Comparison of ENCODE assay signal across 9 mouse cellular contexts in the genomic region with DNA sequence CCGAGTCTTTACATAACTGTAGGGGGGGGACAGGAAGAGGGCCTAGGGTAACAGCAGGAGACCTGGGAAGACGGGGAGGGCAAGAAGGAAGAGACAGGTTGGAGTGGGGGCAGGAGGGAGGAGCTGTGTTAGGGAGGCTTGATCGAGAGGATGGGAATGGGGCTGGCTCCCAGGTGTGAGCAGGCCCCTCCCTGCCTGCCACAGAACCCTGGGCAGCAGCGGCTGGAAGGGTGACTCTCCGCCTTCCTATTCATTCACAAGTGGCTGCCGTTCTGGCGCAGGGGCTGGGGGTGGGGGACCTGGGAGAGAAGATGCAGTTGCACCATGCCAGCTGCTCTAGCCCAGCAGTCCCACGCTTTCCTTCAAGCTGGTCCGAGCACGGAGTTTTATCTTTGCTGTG. TPM values are rescaled to one million over a fixed set of nuclear protein-coding genes. Genes with fewer than 3 reads are reported as not detected.
DNase-seq lines count a peak whose midpoint lies in the region; ATAC-seq lines count a peak whose summit lies in the region.
"Had no signal": no experiment of that assay in that cellular context is flagged by ENCODE, and none has a peak within 500 bp of the region (broad histone marks: within the 10 kb centered on the region; RNA-seq: fewer than 3 reads in every experiment).

No protein-coding gene starts in this region.

- H3K36me3 ChIP-seq in heart, embryonic 14.5 days (ENCODE audit: control insufficient read depth, insufficient read depth, low read length), result no peaks in the 10 kb centered on the region
- no peaks in the 10 kb centered on the region for H3K36me3 ChIP-seq in hindbrain, embryonic 12.5 days
- no peaks in the 10 kb centered on the region for H3K36me3 ChIP-seq in liver, embryonic 13.5 days

- H3K9me3 ChIP-seq in heart, embryonic 14.5 days (ENCODE audit: control insufficient read depth, low read length), result no peaks in the 10 kb centered on the region
- no peaks in the 10 kb centered on the region for H3K9me3 ChIP-seq in hindbrain, embryonic 12.5 days (replicated peaks)
- no peaks in the 10 kb centered on the region for H3K9me3 ChIP-seq in liver, embryonic 13.5 days (replicated peaks)

- peak; percentile 20; the same call in 1 of the 2 replicates for ATAC-seq in heart, embryonic 14.5 days (ENCODE audit: insufficient number of reproducible peaks, insufficient read depth, low FRiP score, low read depth)
- ATAC-seq in hindbrain, embryonic 12.5 days (ENCODE audit: low FRiP score), result peak; percentile 60; the same call in 1 of the 2 replicates
- no peak for ATAC-seq in liver, embryonic 13.5 days (ENCODE audit: low read depth)

- H3K4me2 ChIP-seq in heart, embryonic 14.5 days (ENCODE audit: low read length), result peak overlapping the region; percentile 58
- peak overlapping the region; percentile 40 for H3K4me2 ChIP-seq in hindbrain, embryonic 12.5 days (replicated peaks)
- H3K4me2 ChIP-seq in liver, embryonic 13.5 days, result peak overlapping the region; percentile 19

- peak overlapping the region; percentile 27 to 37 for H3K4me3 ChIP-seq in heart, embryonic 14.5 days (ENCODE audit: control insufficient read depth in 1 of 2, insufficient read depth in 1 of 2, low read depth in 1 of 2, low read length in 2 of 2)
- H3K4me3 ChIP-seq in brown adipose tissue, adult 24 weeks (ENCODE audit: insufficient read depth, low read depth, low read length), result peak overlapping the region; percentile 68
- H3K4me3 ChIP-seq in hindbrain, embryonic 12.5 days, result peak overlapping the region; percentile 6
- no peak overlapping the region for H3K4me3 ChIP-seq in liver, embryonic 13.5 days (replicated peaks)

- H3K4me1 ChIP-seq in heart, embryonic 14.5 days (ENCODE audit: control insufficient read depth in 2 of 2, insufficient read depth in 2 of 2, low read length in 2 of 2), result peaks cover 11 to 21% of the 10 kb centered on the region in 2 experiments; a peak in 3 of 4 replicates
- H3K4me1 ChIP-seq in brown adipose tissue, adult 24 weeks (ENCODE audit: control insufficient read depth, insufficient read depth, insufficient read length, low read length), result peaks cover 2% of the 10 kb centered on the region; the same call in 1 of the 2 replicates
- peaks cover 26% of the 10 kb centered on the region for H3K4me1 ChIP-seq in hindbrain, embryonic 12.5 days
- H3K4me1 ChIP-seq in liver, embryonic 13.5 days (replicated peaks), result peaks cover 12% of the 10 kb centered on the region

- H3K27ac ChIP-seq in heart, embryonic 14.5 days (replicated peaks in 1 of 2; ENCODE audit: control insufficient read depth in 1 of 2, insufficient read depth in 1 of 2, low read depth in 2 of 2, low read length in 2 of 2), result no peak overlapping the region
- peak overlapping the region; percentile 39 for H3K27ac ChIP-seq in brown adipose tissue, adult 24 weeks (replicated peaks; ENCODE audit: low read depth, low read length)
- H3K27ac ChIP-seq in hindbrain, embryonic 12.5 days, result no peak overlapping the region
- no peak overlapping the region for H3K27ac ChIP-seq in liver, embryonic 13.5 days

- 3% methylated on average over 10 of the region's 10 CpGs for WGBS in heart, embryonic 14.5 days
- WGBS in hindbrain, embryonic 12.5 days, result 2% methylated on average over 10 of the region's 10 CpGs
- WGBS in liver, embryonic 13.5 days (ENCODE audit: insufficient replicate concordance), result 6% methylated on average over 10 of the region's 10 CpGs

- H3K9ac ChIP-seq in heart, embryonic 14.5 days (ENCODE audit: low read length), result peak overlapping the region; percentile 36
- peak overlapping the region; percentile 39; the same call in 1 of the 2 replicates for H3K9ac ChIP-seq in hindbrain, embryonic 12.5 days
- peak overlapping the region; percentile 9; the same call in 1 of the 2 replicates for H3K9ac ChIP-seq in liver, embryonic 13.5 days

- DNase-seq in heart, postnatal 14 days, result no peak
- no peak for DNase-seq in liver, embryonic 13.5 days
- DNase-seq in skeletal muscle tissue, adult 2 months (ENCODE audit: low read depth, low spot score), result peak; percentile 47
- no peak for DNase-seq in yolk sac, embryonic 10.5 days (ENCODE audit: low spot score)
- DNase-seq in left cerebral cortex, postnatal 10 days (ENCODE audit: extremely low spot score in 1 of 2, low spot score in 2 of 2), result no peak

- peaks cover 3% of the 10 kb centered on the region; the same call in 1 of the 2 replicates for H3K27me3 ChIP-seq in heart, embryonic 14.5 days (ENCODE audit: control insufficient read depth, insufficient read depth, low read length)
- peaks cover 18% of the 10 kb centered on the region for H3K27me3 ChIP-seq in hindbrain, embryonic 12.5 days
- 0 out of 2 replicates have a peak, but pooled peaks cover 5% of the 10 kb centered on the region for H3K27me3 ChIP-seq in liver, embryonic 13.5 days

- intact Hi-C loops in heart, postnatal 14 days (cut with DNase I), result no loop called here
- intact Hi-C loops in left cerebral cortex, postnatal 10 days (cut with DNase I), result loop anchor here (5.0 kb wide), 1 partner anchor 39 kb away; a partner anchor contains a TSS

RNA-seq across cellular contexts. Expression of a gene that starts 0.5 kb away (rescaled TPM):
- 7.3 and 8.1 TPM in 2 replicates for polyA plus RNA-seq in heart, embryonic 14.5 days (2014; fragmentation: Nextera tagmentation; extraction: Ambion mirVana)
- total RNA-seq in heart, postnatal 14 days (2021), result 10 to 100 TPM; 29.6 to 33.1 TPM
- polyA plus RNA-seq in brown adipose tissue, adult 24 weeks (2012; ENCODE audit: insufficient read depth, insufficient read length, missing spikeins), result 40.2 and 47.9 TPM in 2 replicates
- 0.76 and 0.82 TPM in 2 replicates for polyA plus RNA-seq in hindbrain, embryonic 12.5 days (2016; fragmentation: Nextera tagmentation; extraction: Ambion mirVana)
- polyA plus RNA-seq in liver, embryonic 13.5 days (2015; fragmentation: Nextera tagmentation; extraction: Ambion mirVana), result 0.58 and 0.65 TPM in 2 replicates
- under 1 TPM in 1 of 2 experiments, not detected in 1; 0.30 TPM for total RNA-seq in left cerebral cortex, postnatal 10 days (2021)

RNA-seq across cellular contexts. Expression of a gene that starts 10.9 kb away (rescaled TPM):
- polyA plus RNA-seq in heart, embryonic 14.5 days (2014; fragmentation: Nextera tagmentation; extraction: Ambion mirVana), result 0.53 and 0.89 TPM in 2 replicates
- under 1 TPM in 1 of 2 experiments, not detected in 1; 0.29 TPM for total RNA-seq in heart, postnatal 14 days (2021)
- 0.88 TPM in 1 of 2 replicates, not detected in the other for polyA plus RNA-seq in brown adipose tissue, adult 24 weeks (2012; ENCODE audit: insufficient read depth, insufficient read length, missing spikeins)
- 2.4 and 2.5 TPM in 2 replicates for polyA plus RNA-seq in hindbrain, embryonic 12.5 days (2016; fragmentation: Nextera tagmentation; extraction: Ambion mirVana)
- 0.22 TPM in 1 of 2 replicates, not detected in the other for polyA plus RNA-seq in liver, embryonic 13.5 days (2015; fragmentation: Nextera tagmentation; extraction: Ambion mirVana)
- total RNA-seq in left cerebral cortex, postnatal 10 days (2021), result under 1 TPM; 0.71 to 0.81 TPM

RNA-seq across cellular contexts. Expression of a gene that starts 25.2 kb away (rescaled TPM):
- 0.05 and 0.26 TPM in 2 replicates for polyA plus RNA-seq in heart, embryonic 14.5 days (2014; fragmentation: Nextera tagmentation; extraction: Ambion mirVana)
- total RNA-seq in heart, postnatal 14 days (2021), result under 1 TPM; 0.14 to 0.37 TPM
- 0.28 and 0.71 TPM in 2 replicates for polyA plus RNA-seq in brown adipose tissue, adult 24 weeks (2012; ENCODE audit: insufficient read depth, insufficient read length, missing spikeins)
- polyA plus RNA-seq in hindbrain, embryonic 12.5 days (2016; fragmentation: Nextera tagmentation; extraction: Ambion mirVana), result 0.52 and 0.53 TPM in 2 replicates
- 0.03 and 0.06 TPM in 2 replicates for polyA plus RNA-seq in liver, embryonic 13.5 days (2015; fragmentation: Nextera tagmentation; extraction: Ambion mirVana)
- total RNA-seq in left cerebral cortex, postnatal 10 days (2021), result under 1 TPM; 0.67 to 0.94 TPM

RNA-seq across cellular contexts. Expression of a gene that starts 31.2 kb away (rescaled TPM):
- not detected in 2 replicates for polyA plus RNA-seq in heart, embryonic 14.5 days (2014; fragmentation: Nextera tagmentation; extraction: Ambion mirVana)
- total RNA-seq in heart, postnatal 14 days (2021), result not detected
- not detected in 2 replicates for polyA plus RNA-seq in brown adipose tissue, adult 24 weeks (2012; ENCODE audit: insufficient read depth, insufficient read length, missing spikeins)
- not detected in 2 replicates for polyA plus RNA-seq in hindbrain, embryonic 12.5 days (2016; fragmentation: Nextera tagmentation; extraction: Ambion mirVana)
- polyA plus RNA-seq in liver, embryonic 13.5 days (2015; fragmentation: Nextera tagmentation; extraction: Ambion mirVana), result not detected in 2 replicates
- not detected for total RNA-seq in left cerebral cortex, postnatal 10 days (2021)
- total RNA-seq: left cerebral cortex, postnatal 14 days had no signal

RNA-seq across cellular contexts. Expression of a gene that starts 40.0 kb away (rescaled TPM):
- 8.8 and 9.0 TPM in 2 replicates for polyA plus RNA-seq in heart, embryonic 14.5 days (2014; fragmentation: Nextera tagmentation; extraction: Ambion mirVana)
- total RNA-seq in heart, postnatal 14 days (2021), result 1 to 10 TPM; 3.8 to 4.8 TPM
- polyA plus RNA-seq in brown adipose tissue, adult 24 weeks (2012; ENCODE audit: insufficient read depth, insufficient read length, missing spikeins), result 24.3 and 29.6 TPM in 2 replicates
- 48.7 and 52.1 TPM in 2 replicates for polyA plus RNA-seq in hindbrain, embryonic 12.5 days (2016; fragmentation: Nextera tagmentation; extraction: Ambion mirVana)
- polyA plus RNA-seq in liver, embryonic 13.5 days (2015; fragmentation: Nextera tagmentation; extraction: Ambion mirVana), result 9.5 and 13.9 TPM in 2 replicates
- total RNA-seq in left cerebral cortex, postnatal 10 days (2021), result 10 to 100 TPM; 39.0 to 40.0 TPM
